Mouse (Mus musculus) small intestine, adult 2 months (tissue): ENCODE results near the gene Taf12. TPM values are rescaled to one million over a fixed set of nuclear protein-coding genes. Genes with fewer than 3 reads are reported as not detected.

Experiments used
- H3K27ac ChIP-seq: fragments of 200-500 bp; 2 replicates; pipeline ENCODE4 v1.5.1; 2012; ENCODE audit warnings: low read depth, low read length, control low read depth, inconsistent platforms; ENCODE audit not compliant: insufficient read depth
- H3K27me3 ChIP-seq: fragments of 200-500 bp; 2 replicates; pipeline ENCODE4 v1.6.1; 2012; ENCODE audit warnings: mild to moderate bottlenecking, moderate library complexity, low read length, inconsistent platforms; ENCODE audit not compliant: control insufficient read depth, insufficient read depth
- H3K36me3 ChIP-seq: fragments of 200-500 bp; 2 replicates; pipeline ENCODE4 v1.6.1; 2012; ENCODE audit warnings: mild to moderate bottlenecking, low read length, control low read depth, inconsistent platforms; ENCODE audit not compliant: control insufficient read depth, insufficient read depth
- H3K4me1 ChIP-seq: fragments of 200-500 bp; 2 replicates; pipeline ENCODE4 v1.6.1; 2012; ENCODE audit warnings: low read length, inconsistent platforms, mixed read lengths; ENCODE audit not compliant: control insufficient read depth, insufficient read depth, insufficient read length
- H3K4me3 ChIP-seq: fragments of 200-500 bp; 2 replicates; pipeline ENCODE4 v1.5.1; 2012; ENCODE audit warnings: low read depth, mild to moderate bottlenecking, control low read depth, inconsistent platforms, low read length, moderate library complexity
- CTCF ChIP-seq: fragments of 200-500 bp; IDR thresholded peaks from 2 replicates; pipeline ENCODE4 v1.5.1; 2012; ENCODE audit warnings: low read depth, mild to moderate bottlenecking, control low read depth, inconsistent platforms, low read length, moderate library complexity, mixed read lengths; ENCODE audit not compliant: insufficient replicate concordance, insufficient read length; ENCODE audit errors: extremely low read depth
- POLR2A ChIP-seq: fragments of 200-500 bp; IDR thresholded peaks from 2 replicates; pipeline ENCODE4 v1.6.1; 2012; ENCODE audit warnings: low read depth, mild to moderate bottlenecking, control low read depth, inconsistent platforms, low read length, moderate library complexity
- WGBS: fragments of 180-500 bp; shearing (Covaris S2); methylation state at CpG from one replicate; pipeline ENCODE4 v1.1.7; 2018; 5-methylcytosine and 5-hydroxymethylcytosine counted together
- polyA plus RNA-seq: library from polyadenylated mRNA; depleted of rRNA; stranded (reverse); fragments of >200 nt; gene quantifications from 2 replicates; pipeline ENCODE4 v1.2.3, GENCODE M21; 2012

Taf12 gene
- polyA plus RNA-seq, 1 experiment, result 4.5 TPM

DNA sequence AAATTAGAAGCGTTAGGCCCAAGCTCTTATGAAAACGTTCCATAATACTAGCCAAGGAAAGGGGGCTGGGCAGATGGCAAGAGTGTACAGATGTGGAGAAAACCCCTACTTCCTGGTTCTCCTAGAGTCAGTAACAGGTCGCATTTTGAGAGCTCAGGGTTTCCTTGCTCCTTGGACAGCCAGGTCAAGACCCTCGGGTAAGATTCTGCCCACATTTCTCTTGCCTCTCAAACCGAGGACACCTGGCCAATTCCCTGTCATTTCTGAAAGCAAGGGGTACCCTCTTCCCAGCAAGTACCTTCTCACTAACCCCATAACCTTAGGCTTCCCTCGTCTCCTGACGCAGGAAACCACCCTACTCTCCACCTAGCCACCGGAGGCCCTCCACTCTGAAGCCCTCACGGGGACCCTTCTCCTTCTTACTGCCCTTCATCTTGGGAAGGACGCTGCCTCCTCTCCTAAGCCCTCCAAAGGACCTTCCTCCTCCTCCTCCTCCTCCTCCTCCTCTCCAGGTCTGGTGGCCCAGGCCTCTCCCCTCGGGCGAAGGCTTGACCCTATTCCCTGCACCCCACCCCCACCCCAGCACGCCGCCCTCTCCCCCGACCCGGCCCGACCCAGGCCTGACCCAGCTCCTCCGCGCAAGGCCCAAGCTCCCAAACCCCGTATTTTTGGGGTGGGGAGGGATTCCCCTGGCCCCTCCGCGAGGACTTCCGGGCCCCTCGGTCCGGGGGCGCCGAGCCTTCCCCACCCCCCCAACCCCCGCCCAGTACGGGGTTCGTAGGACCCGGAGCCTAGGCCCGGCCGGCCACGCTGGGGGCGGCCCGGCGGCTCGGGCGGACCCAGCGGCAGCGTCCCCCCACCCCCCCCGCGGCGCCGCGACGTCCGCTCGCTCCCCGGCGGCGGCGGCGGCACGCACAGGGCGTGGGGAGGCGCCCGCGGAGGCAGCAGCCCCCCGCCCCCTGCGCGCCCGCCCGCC lies 13.5 kb upstream of the Taf12 start:
- Histone ChIP-seq H3K4me1 (peaks cover 4% of the 10 kb centered on the region), H3K36me3 (no peaks in the 10 kb centered on the region), H3K4me3 (peak overlapping the region; percentile 98), H3K27me3 (no peaks in the 10 kb centered on the region), H3K27ac (peak overlapping the region; percentile 97)
- WGBS, result 1% methylated on average over 54 of the region's 64 CpGs
- TF ChIP-seq CTCF, result no peak
- TF ChIP-seq POLR2A, result peak; percentile 51; the same call in 1 of the 2 replicates

DNA sequence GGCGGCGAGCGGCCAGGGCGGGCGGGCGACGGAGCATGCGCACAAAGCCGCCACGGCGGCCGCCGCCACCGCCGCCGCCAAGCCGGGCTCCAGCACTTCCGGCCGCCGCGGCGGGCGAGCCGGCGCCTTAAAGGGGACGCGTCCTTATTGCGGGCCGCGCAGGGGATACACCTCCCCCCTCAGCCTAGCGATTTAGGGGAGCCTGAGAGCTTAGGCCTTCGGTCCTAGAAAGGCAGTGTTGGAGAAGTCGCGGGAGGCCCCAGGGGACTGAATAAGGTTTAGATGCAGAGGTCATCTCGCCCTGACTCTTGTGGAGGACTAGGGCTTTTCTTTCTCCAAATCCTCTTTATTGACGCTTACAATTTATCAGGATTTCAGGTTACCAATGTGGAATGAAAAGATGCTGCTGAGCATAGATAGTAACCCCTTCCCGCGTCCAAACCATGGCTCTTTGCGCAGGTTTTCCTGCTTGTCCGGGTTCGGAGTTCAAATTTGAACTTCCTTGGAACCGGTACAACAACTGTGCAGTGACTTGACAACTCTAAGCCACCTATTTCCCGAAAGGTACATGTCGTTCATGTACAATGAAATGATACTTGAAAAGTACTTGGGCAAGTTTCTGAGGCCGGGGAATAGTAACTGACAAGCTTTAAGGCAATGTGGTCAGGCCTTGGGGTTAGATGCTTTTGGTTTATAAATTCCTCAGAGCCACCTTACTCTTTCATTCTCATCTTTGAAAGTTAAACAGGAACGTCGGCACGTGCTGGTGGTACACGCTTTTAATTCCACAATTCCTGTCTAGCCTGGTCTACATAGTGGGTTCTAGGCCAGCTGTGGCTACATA lies 12.4 kb upstream of the Taf12 start, which contains the start of gene Gmeb1:
Gmeb1 (minus strand) TSS at position 89 of the 844 bp plus-strand sequence.
- TF ChIP-seq POLR2A, result no peak; the same call in 1 of the 2 replicates
- TF ChIP-seq CTCF, result no peak
- 7% methylated on average over 36 of the region's 49 CpGs for WGBS
- Histone ChIP-seq H3K36me3 (no peaks in the 10 kb centered on the region), H3K4me3 (peak within 1 kb of the TSS; percentile 98), H3K4me1 (peaks cover 4% of the 10 kb centered on the region), H3K27me3 (no peaks in the 10 kb centered on the region), H3K27ac (peak within 1 kb of the TSS; percentile 97)

DNA sequence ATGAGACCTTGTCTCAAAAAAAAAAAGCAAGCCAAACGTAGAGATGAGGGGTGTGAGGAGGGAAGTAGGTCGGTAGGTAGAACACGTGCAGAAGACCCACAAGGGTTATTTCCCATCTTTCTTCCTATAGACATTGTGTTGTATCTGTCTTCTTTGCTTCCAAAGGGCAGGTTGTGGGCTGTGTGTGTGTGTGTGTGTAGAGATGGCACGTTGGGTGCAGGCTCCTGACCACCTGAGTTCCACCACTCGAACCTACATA lies 11.9 kb upstream of the Taf12 start:
- Histone ChIP-seq H3K27ac (peak overlapping the region; percentile 96; the same call in 1 of the 2 replicates), H3K27me3 (no peaks in the 10 kb centered on the region), H3K36me3 (no peaks in the 10 kb centered on the region), H3K4me1 (peaks cover 4% of the 10 kb centered on the region), H3K4me3 (no peak overlapping the region)
- TF ChIP-seq CTCF (no peak), POLR2A (no peak)
- 37% methylated on average over 5 of the region's 5 CpGs for WGBS

DNA sequence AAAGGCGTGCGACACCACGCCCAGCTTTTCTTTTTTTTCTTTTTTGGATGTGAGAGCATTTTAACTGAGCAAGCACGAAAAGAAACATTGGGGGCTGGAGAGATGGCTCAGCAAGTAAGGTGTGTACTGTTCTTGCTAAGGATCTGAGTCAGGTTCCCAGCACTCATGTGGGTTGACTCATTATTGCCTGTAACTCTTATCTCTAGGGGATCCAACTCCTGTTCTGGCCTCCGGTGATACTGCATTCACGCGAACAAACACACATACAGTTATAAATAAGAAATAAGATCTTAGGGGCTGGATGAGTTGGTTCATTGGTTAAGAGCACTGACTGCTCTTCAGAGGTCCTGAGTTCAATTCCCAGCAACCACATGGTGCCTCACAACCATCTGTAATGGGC lies 10.9 kb upstream of the Taf12 start:
- H3K4me3 ChIP-seq, result no peak overlapping the region
- H3K4me1 ChIP-seq, result peaks cover 4% of the 10 kb centered on the region
- H3K27ac ChIP-seq, result no peak overlapping the region
- WGBS, result 90% methylated on average over 7 of the region's 7 CpGs
- no peaks in the 10 kb centered on the region for H3K36me3 ChIP-seq
- TF ChIP-seq POLR2A (no peak), CTCF (no peak)
- no peaks in the 10 kb centered on the region for H3K27me3 ChIP-seq

DNA sequence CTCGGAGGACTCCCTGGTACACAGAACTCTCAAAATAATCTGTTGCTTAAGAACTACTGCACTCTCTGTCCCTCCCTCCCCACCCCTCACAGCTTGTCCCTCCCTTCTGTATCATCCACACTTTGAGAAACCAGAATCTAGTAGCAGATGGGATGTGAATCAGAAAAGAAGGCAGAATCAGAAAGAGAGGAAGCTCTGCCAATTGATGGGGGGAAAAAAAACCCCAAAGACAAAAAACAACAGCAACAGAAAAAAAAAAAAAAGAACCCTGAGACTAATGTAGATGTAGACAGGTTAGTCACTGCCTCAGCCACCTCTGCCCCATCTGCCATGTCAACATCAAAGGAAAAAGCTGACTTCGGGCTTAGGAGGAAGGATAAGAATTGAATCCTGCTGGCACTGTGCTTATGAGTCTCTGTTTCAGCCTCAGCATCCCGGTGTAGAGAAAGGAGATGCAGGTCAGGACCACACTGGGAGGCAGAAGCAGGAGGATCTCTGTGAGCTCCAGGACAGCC lies 7.3 kb upstream of the Taf12 start:
- Histone ChIP-seq H3K27me3 (no peaks in the 10 kb centered on the region), H3K4me1 (no peaks in the 10 kb centered on the region), H3K4me3 (no peak overlapping the region), H3K36me3 (no peaks in the 10 kb centered on the region), H3K27ac (no peak overlapping the region)
- WGBS, result 79% methylated on average over 3 of the region's 3 CpGs
- TF ChIP-seq CTCF (no peak), POLR2A (no peak)

DNA sequence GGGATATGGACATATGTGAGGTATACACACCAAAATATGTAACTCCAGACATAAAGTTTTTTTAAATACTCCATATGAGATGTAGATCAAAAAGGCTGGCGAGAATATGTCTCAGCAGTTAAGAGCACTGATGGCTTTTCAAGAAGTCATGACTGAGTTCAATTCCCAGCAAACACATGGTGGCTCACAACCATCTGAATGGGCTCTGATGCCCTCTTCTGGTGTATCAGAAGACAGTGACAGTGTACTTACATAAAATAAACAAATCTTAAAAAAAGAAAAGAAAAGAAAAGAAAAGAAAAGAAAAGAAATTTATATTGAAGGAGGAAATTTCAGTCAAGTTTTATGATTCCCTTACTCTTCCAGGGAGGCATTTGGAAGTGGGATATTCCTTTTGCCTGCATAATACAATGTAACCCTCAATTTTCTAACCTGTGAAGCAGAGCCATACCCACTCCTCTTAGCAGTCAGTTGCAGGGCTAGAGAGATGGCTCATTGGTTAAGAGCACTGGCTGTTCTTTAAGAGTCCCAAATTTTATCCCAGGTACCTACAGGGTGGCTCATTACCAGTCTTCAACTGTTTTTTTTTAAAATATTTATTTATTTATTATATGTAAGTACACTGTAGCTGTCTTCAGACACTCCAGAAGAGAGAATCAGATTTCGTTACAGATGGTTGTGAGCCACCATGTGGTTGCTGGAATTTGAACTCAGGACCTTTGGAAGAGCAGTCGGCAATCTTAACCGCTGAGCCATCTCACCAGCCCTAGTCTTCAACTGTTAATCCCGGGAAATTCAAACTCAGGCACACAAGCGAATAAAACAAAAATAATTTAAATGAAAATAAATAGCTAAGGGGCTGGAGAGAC lies 5.1 kb upstream of the Taf12 start:
- Histone ChIP-seq H3K4me3 (no peak overlapping the region), H3K27ac (peak overlapping the region; percentile 96), H3K27me3 (no peaks in the 10 kb centered on the region), H3K36me3 (no peaks in the 10 kb centered on the region), H3K4me1 (no peaks in the 10 kb centered on the region)
- 2% methylated on average over 6 of the region's 6 CpGs for WGBS
- no peak for TF ChIP-seq CTCF
- no peak for TF ChIP-seq POLR2A
